Comparison of ENCODE assay signal across 13 mouse cellular contexts in genomic region chr3:51712382-51712781, GRCm38 (mm10). TPM values are rescaled to one million over a fixed set of nuclear protein-coding genes. Genes with fewer than 3 reads are reported as not detected.
DNase-seq lines count a peak whose midpoint lies in the region; ATAC-seq and TF ChIP-seq lines count a peak whose summit lies in the region.
"Had no signal": no experiment of that assay in that cellular context is flagged by ENCODE, and none has a peak within 500 bp of the region (broad histone marks: within the 10 kb centered on the region; RNA-seq: fewer than 3 reads in every experiment).

No protein-coding gene starts in this region.

- no peak overlapping the region for H3K4me3 ChIP-seq in heart, adult 2 months
- no peak overlapping the region for H3K4me3 ChIP-seq in kidney, embryonic 15.5 days (replicated peaks)
- no peak overlapping the region for H3K4me3 ChIP-seq in MEL (ENCODE audit: control insufficient read depth in 1 of 2, insufficient read depth in 1 of 2, low read depth in 2 of 2, low read length in 2 of 2)
- no peak overlapping the region for H3K4me3 ChIP-seq in liver, embryonic 13.5 days (replicated peaks)

- TF ChIP-seq CTCF in heart, adult 2 months (IDR thresholded peaks at IDR 0.05): no peak
- no peak for TF ChIP-seq CTCF in MEL (IDR thresholded peaks at IDR 0.05 in 2 of 3, conservative IDR thresholded peaks at IDR 0.05 in 1 of 3; ENCODE audit: control insufficient read depth in 1 of 3, insufficient read depth in 1 of 3, low read depth in 2 of 3, low read length in 3 of 3, poor library complexity in 1 of 3, severe bottlenecking in 1 of 3)

- no peaks in the 10 kb centered on the region for H3K79me2 ChIP-seq in heart, adult 2 months (replicated peaks; ENCODE audit: control insufficient read depth, insufficient read depth, low read length)
- H3K79me2 ChIP-seq in MEL (ENCODE audit: control insufficient read depth, insufficient read depth, low read length, poor library complexity): no peaks in the 10 kb centered on the region

- H3K4me1 ChIP-seq in heart, adult 2 months (ENCODE audit: control insufficient read depth, insufficient read depth, low read length): peaks cover 5% of the 10 kb centered on the region
- peaks cover 58% of the 10 kb centered on the region for H3K4me1 ChIP-seq in kidney, embryonic 15.5 days
- peaks cover 8 to 20% of the 10 kb centered on the region in 2 experiments for H3K4me1 ChIP-seq in MEL (ENCODE audit: control insufficient read depth in 1 of 2, insufficient read depth in 2 of 2, low read length in 2 of 2)
- H3K4me1 ChIP-seq in liver, embryonic 13.5 days (replicated peaks): peaks cover 71% of the 10 kb centered on the region

- H3K27ac ChIP-seq in heart, adult 2 months: peak overlapping the region; percentile 40; the same call in 1 of the 2 replicates
- peak overlapping the region; percentile 78 for H3K27ac ChIP-seq in kidney, embryonic 15.5 days
- peak overlapping the region; percentile 65 for H3K27ac ChIP-seq in MEL (ENCODE audit: control insufficient read depth, low read depth, low read length)
- peak overlapping the region; percentile 77 for H3K27ac ChIP-seq in liver, embryonic 13.5 days

- TF ChIP-seq RAD21 in MEL (IDR thresholded peaks at IDR 0.05; ENCODE audit: low read depth, low read length): no peak

- no peak overlapping the region for H3K9ac ChIP-seq in heart, adult 2 months (ENCODE audit: low read depth, low read length)
- no peak overlapping the region for H3K9ac ChIP-seq in kidney, embryonic 15.5 days
- peak overlapping the region; percentile 39 for H3K9ac ChIP-seq in MEL (ENCODE audit: control insufficient read depth, low read depth, low read length, poor library complexity, severe bottlenecking)
- peak overlapping the region; percentile 54 for H3K9ac ChIP-seq in liver, embryonic 13.5 days

- no peak for ATAC-seq in kidney, embryonic 15.5 days (replicated peaks; ENCODE audit: low FRiP score)
- ATAC-seq in liver, embryonic 13.5 days (ENCODE audit: low read depth): peak; percentile 68

- no peak overlapping the region for H3K4me2 ChIP-seq in kidney, embryonic 15.5 days
- peak overlapping the region; percentile 43 for H3K4me2 ChIP-seq in liver, embryonic 13.5 days

- no peaks in the 10 kb centered on the region for H3K27me3 ChIP-seq in heart, adult 2 months (ENCODE audit: control insufficient read depth, insufficient read depth, low read length)
- no peaks in the 10 kb centered on the region for H3K27me3 ChIP-seq in kidney, embryonic 15.5 days
- H3K27me3 ChIP-seq in MEL (ENCODE audit: control insufficient read depth in 1 of 2, insufficient read depth in 2 of 2, low read length in 2 of 2): no peaks in the 10 kb centered on the region
- H3K27me3 ChIP-seq in liver, embryonic 13.5 days: no peaks in the 10 kb centered on the region

- no peak for DNase-seq in heart, adult 2 months
- DNase-seq in heart, adult 18-20 months: no peak
- no peak for DNase-seq in kidney, postnatal 36 days
- DNase-seq in MEL (ENCODE audit: low read depth, low spot score): peak; percentile 69
- peak; percentile 53 for DNase-seq in liver, embryonic 13.5 days
- DNase-seq in cerebellum, adult 11 months: no peak
- no peak for DNase-seq in cerebellum, postnatal 14 days
- DNase-seq: cerebellum, postnatal 36 days; kidney, adult 11 months; lung, adult 18-20 months; right cerebral cortex, postnatal 14 days had no signal

- no peak for TF ChIP-seq EP300 in heart, adult 2 months (IDR thresholded peaks at IDR 0.05; ENCODE audit: insufficient read depth, low read depth, low read length)
- peak; percentile 85 to 90 for TF ChIP-seq EP300 in MEL (IDR thresholded peaks at IDR 0.05; ENCODE audit: low read depth in 1 of 2, low read length in 2 of 2)

- intact Hi-C loops in heart, adult 2 months (cut with DNase I): no loop called here

- H3K9me3 ChIP-seq in kidney, embryonic 15.5 days (replicated peaks): no peaks in the 10 kb centered on the region
- H3K9me3 ChIP-seq in MEL (replicated peaks; ENCODE audit: insufficient read depth, low read length): no peaks in the 10 kb centered on the region
- no peaks in the 10 kb centered on the region for H3K9me3 ChIP-seq in liver, embryonic 13.5 days (replicated peaks)

- WGBS in heart, adult 2 months: 14% methylated on average over 3 of the region's 3 CpGs
- 26% methylated on average over 3 of the region's 3 CpGs for WGBS in kidney, embryonic 15.5 days
- 8% methylated on average over 3 of the region's 3 CpGs for WGBS in liver, embryonic 13.5 days (ENCODE audit: insufficient replicate concordance)

- no peak for TF ChIP-seq POLR2A in heart, adult 2 months (IDR thresholded peaks at IDR 0.05; ENCODE audit: insufficient read depth, low read depth, low read length)
- TF ChIP-seq POLR2A in MEL (IDR thresholded peaks at IDR 0.05; ENCODE audit: control insufficient read depth in 1 of 2, insufficient read depth in 1 of 2, low read depth in 1 of 2, low read length in 2 of 2, poor library complexity in 1 of 2): no peak

- peaks cover 2% of the 10 kb centered on the region for H3K36me3 ChIP-seq in heart, adult 2 months (ENCODE audit: control insufficient read depth, insufficient read depth, low read length)
- no peaks in the 10 kb centered on the region for H3K36me3 ChIP-seq in kidney, embryonic 15.5 days
- H3K36me3 ChIP-seq in MEL (ENCODE audit: control insufficient read depth in 1 of 2, insufficient read depth in 2 of 2, low read length in 2 of 2): peaks cover 0 to 17% of the 10 kb centered on the region in 2 experiments; a peak in 2 of 4 replicates
- no peaks in the 10 kb centered on the region for H3K36me3 ChIP-seq in liver, embryonic 13.5 days

TF ChIP-seq in MEL, 35 proteins besides CTCF, POLR2A, EP300 and RAD21:
- TF ChIP-seq TAL1 (IDR thresholded peaks at IDR 0.05; ENCODE audit: low read length) (peak; percentile 92), JUND (IDR thresholded peaks at IDR 0.05; ENCODE audit: low read depth, low read length) (no peak), SIN3A (IDR thresholded peaks at IDR 0.05; ENCODE audit: low read length) (peak; percentile 77), BHLHE40 (IDR thresholded peaks at IDR 0.05; ENCODE audit: borderline replicate concordance, low read depth, low read length) (peak; percentile 75), RCOR1 (IDR thresholded peaks at IDR 0.05; ENCODE audit: low read depth, low read length) (peak; percentile 17; the same call in 1 of the 2 replicates), NELFE (IDR thresholded peaks at IDR 0.05; ENCODE audit: low read depth, low read length) (no peak), TCF12 (IDR thresholded peaks at IDR 0.05; ENCODE audit: low read depth, low read length) (peak; percentile 95), MYC (IDR thresholded peaks at IDR 0.05; ENCODE audit: low read depth, low read length) (0 out of 2 replicates have a peak, but pooled peaks have one; percentile 25), GATA1 (IDR thresholded peaks at IDR 0.05; ENCODE audit: low read depth, low read length) (peak; percentile 89), CHD1 (IDR thresholded peaks at IDR 0.05; ENCODE audit: low read depth, low read length) (no peak), ETS1 (IDR thresholded peaks at IDR 0.05; ENCODE audit: low read depth, low read length) (peak; percentile 76), ZC3H11A (IDR thresholded peaks at IDR 0.05; ENCODE audit: low read depth, low read length) (no peak)

RNA-seq across cellular contexts. Expression of gene Mgst2, which starts 52.2 kb away (rescaled TPM):
- total RNA-seq in heart, adult 2 months (2021): under 1 TPM; 0.43 to 0.60 TPM
- 0.06 and 1.4 TPM in 2 replicates for polyA plus RNA-seq in heart, adult 2 months (2012; rRNA removed)
- total RNA-seq in heart, adult 18-20 months (2021): 1 to 10 TPM in 1 of 2 experiments, under 1 TPM in 1; 0.65 to 2.5 TPM
- 1.6 and 3.5 TPM in 2 replicates for polyA plus RNA-seq in kidney, embryonic 15.5 days (2015; fragmentation: Nextera tagmentation; extraction: Ambion mirVana)
- total RNA-seq in MEL (2012; rRNA removed): 0.69 and 1.0 TPM in 2 replicates
- polyA plus RNA-seq in MEL (2012; ENCODE audit: insufficient read depth in 1 of 2, insufficient read length in 2 of 2, low read depth in 1 of 2, low replicate concordance in 2 of 2, missing spikeins in 1 of 2): 1 to 10 TPM in 1 of 2 experiments, not detected in 1; 3.1 TPM
- 16.5 and 18.8 TPM in 2 replicates for polyA plus RNA-seq in liver, embryonic 13.5 days (2015; fragmentation: Nextera tagmentation; extraction: Ambion mirVana)
- total RNA-seq: left cerebral cortex, adult 18-20 months had no signal

Comparison
In these comparisons a context has a peak if more than half of its experiments do, and no peak if none do; other contexts are left out.
1. DNase-seq: peak in MEL (single experiment) and liver, embryonic 13.5 days (single experiment); none in heart, adult 2 months (0 of 2), heart, adult 18-20 months (0 of 2), kidney, postnatal 36 days (0 of 2), cerebellum, adult 11 months (single experiment) and cerebellum, postnatal 14 days (0 of 2).
2. H3K9ac ChIP-seq: peak in MEL (single experiment) and liver, embryonic 13.5 days (single experiment); none in heart, adult 2 months (single experiment) and kidney, embryonic 15.5 days (single experiment).
3. Peak in every context shown above with its lines, with median percentiles within 50 percentile points of each other: H3K27ac ChIP-seq.